Comparison of ENCODE assay signal across 8 mouse cellular contexts in the genomic region with DNA sequence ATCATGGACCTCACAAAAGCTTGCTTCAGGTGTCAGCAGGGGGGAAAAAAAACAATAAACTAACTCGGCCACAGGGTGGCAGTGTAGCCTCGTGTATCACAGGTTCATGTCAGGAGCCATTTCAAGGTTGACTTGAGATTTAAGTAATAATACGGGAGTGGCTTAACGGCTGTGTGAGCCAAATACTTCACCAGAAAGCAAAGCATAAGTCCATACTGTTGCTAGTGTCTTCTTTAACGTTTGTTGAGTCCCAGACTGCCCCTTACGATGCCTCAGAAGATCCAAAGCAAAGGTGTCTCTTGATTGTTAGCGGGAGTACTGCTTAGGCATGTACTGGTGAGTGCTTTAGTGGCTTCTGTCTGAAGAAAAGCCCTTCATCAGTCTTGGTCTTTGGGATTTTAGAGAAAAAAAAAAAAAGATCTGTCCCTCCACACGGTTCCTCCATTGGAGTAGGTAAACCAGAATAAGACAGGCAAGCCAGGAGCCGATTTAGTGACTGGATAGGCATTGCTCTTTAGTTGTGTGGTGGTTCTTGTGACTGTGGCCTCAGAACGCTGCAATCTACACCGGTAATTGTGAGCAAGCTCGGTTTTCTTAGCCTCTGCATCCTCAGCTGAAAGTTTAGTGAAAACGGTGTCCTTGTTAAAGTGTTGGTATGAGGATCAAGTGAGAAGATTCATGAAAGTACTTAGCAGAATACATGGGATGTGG. TPM values are rescaled to one million over a fixed set of nuclear protein-coding genes. Genes with fewer than 3 reads are reported as not detected.
DNase-seq lines count a peak whose midpoint lies in the region; ATAC-seq and TF ChIP-seq lines count a peak whose summit lies in the region.

No protein-coding gene starts in this region.

- WGBS in forebrain, embryonic 16.5 days, result 33% methylated on average over 13 of the region's 13 CpGs
- WGBS in neural tube, embryonic 15.5 days, result 34% methylated on average over 13 of the region's 13 CpGs

- no peaks in the 10 kb centered on the region for H3K36me3 ChIP-seq in ES-E14 (ENCODE audit: control insufficient read depth, insufficient read depth, low read length, poor library complexity, severe bottlenecking)
- no peaks in the 10 kb centered on the region for H3K36me3 ChIP-seq in forebrain, embryonic 16.5 days (ENCODE audit: control insufficient read depth, insufficient read depth)
- no peaks in the 10 kb centered on the region for H3K36me3 ChIP-seq in neural tube, embryonic 15.5 days

- DNase-seq in ES-E14 (ENCODE audit: low read depth, low spot score), result peak; percentile 72
- DNase-seq in cerebellum, adult 11-12 months, result peak; percentile 62
- DNase-seq in heart, postnatal 25 days (ENCODE audit: low spot score), result peak; percentile 49
- peak; percentile 84 for DNase-seq in layer of hippocampus, adult 11-12 months (ENCODE audit: low spot score)
- peak; percentile 79 to 83 for DNase-seq in lung, adult 18-20 months
- DNase-seq in thymus, postnatal 0 days (ENCODE audit: low spot score), result peak; percentile 89

- no peak overlapping the region for H3K27ac ChIP-seq in ES-E14 (ENCODE audit: insufficient read depth, low read depth, low read length, poor library complexity, severe bottlenecking)
- H3K27ac ChIP-seq in forebrain, embryonic 16.5 days (ENCODE audit: low read length), result no peak overlapping the region
- H3K27ac ChIP-seq in neural tube, embryonic 15.5 days (replicated peaks), result no peak overlapping the region

- intact Hi-C loops in heart, postnatal 25 days (cut with DNase I), result no loop called here

- H3K9ac ChIP-seq in ES-E14 (ENCODE audit: insufficient read depth, low read depth, low read length, poor library complexity, severe bottlenecking), result no peak overlapping the region
- H3K9ac ChIP-seq in forebrain, embryonic 16.5 days (replicated peaks; ENCODE audit: low read depth, low read length), result peak overlapping the region; percentile 46; the same call in 1 of the 2 replicates
- H3K9ac ChIP-seq in neural tube, embryonic 15.5 days (replicated peaks), result no peak overlapping the region

- no peaks in the 10 kb centered on the region for H3K4me1 ChIP-seq in ES-E14 (ENCODE audit: control insufficient read depth in 2 of 2, insufficient read depth in 2 of 2, low read length in 2 of 2, poor library complexity in 1 of 2)
- H3K4me1 ChIP-seq in forebrain, embryonic 16.5 days (replicated peaks; ENCODE audit: control insufficient read depth, insufficient read depth, low read length), result peaks cover 5% of the 10 kb centered on the region
- H3K4me1 ChIP-seq in neural tube, embryonic 15.5 days, result peaks cover 4% of the 10 kb centered on the region; the same call in 1 of the 2 replicates

- peak; percentile 59 for ATAC-seq in forebrain, embryonic 16.5 days
- 0 out of 2 replicates have a peak, but pooled peaks have one; percentile 47 for ATAC-seq in neural tube, embryonic 15.5 days (ENCODE audit: low FRiP score)

- in situ Hi-C loops in ES-E14 (cut with MboI; ENCODE audit: low sequenced_read_pairs in 2 of 2, unreplicated experiment in 2 of 2), result loop anchor here (25.0 kb wide), 3 partner anchors 361 to 761 kb away; a partner anchor contains a TSS

- peak overlapping the region; percentile 45 for H3K4me2 ChIP-seq in forebrain, embryonic 16.5 days (ENCODE audit: low read length)
- H3K4me2 ChIP-seq in neural tube, embryonic 15.5 days, result peak overlapping the region; percentile 51

- H3K27me3 ChIP-seq in forebrain, embryonic 16.5 days (replicated peaks; ENCODE audit: control insufficient read depth, insufficient read depth, low read length), result no peaks in the 10 kb centered on the region
- H3K27me3 ChIP-seq in neural tube, embryonic 15.5 days (replicated peaks), result no peaks in the 10 kb centered on the region

- H3K4me3 ChIP-seq in ES-E14 (ENCODE audit: insufficient read depth in 1 of 2, low read depth in 1 of 2, low read length in 2 of 2, poor library complexity in 1 of 2, severe bottlenecking in 1 of 2), result no peak overlapping the region
- H3K4me3 ChIP-seq in forebrain, embryonic 16.5 days (replicated peaks; ENCODE audit: low read length), result peak overlapping the region; percentile 26
- H3K4me3 ChIP-seq in neural tube, embryonic 15.5 days (replicated peaks), result peak overlapping the region; percentile 27

- H3K9me3 ChIP-seq in ES-E14 (ENCODE audit: control insufficient read depth, insufficient read depth, low read depth, low read length), result no peaks in the 10 kb centered on the region
- H3K9me3 ChIP-seq in forebrain, embryonic 16.5 days (ENCODE audit: control insufficient read depth, low read length), result no peaks in the 10 kb centered on the region
- H3K9me3 ChIP-seq in neural tube, embryonic 15.5 days (replicated peaks), result no peaks in the 10 kb centered on the region

TF ChIP-seq in ES-E14, 5 proteins besides CTCF, POLR2A, EP300 and RAD21:
- TF ChIP-seq HCFC1 (IDR thresholded peaks at IDR 0.05; ENCODE audit: borderline replicate concordance, insufficient read depth, low read length), result no peak
- TF ChIP-seq ZNF384 (IDR thresholded peaks at IDR 0.05; ENCODE audit: low read depth, low read length), result peak; percentile 35; the same call in 1 of the 2 replicates
- peak; percentile 84 for TF ChIP-seq ZC3H11A (IDR thresholded peaks at IDR 0.05; ENCODE audit: borderline replicate concordance, low read depth, low read length)

RNA-seq across cellular contexts. Expression of a gene that starts 30.2 kb away (rescaled TPM):
- 0.31 and 0.53 TPM in 2 replicates for total RNA-seq in ES-E14 (2012; rRNA removed)
- polyA plus RNA-seq in forebrain, embryonic 16.5 days (2015; fragmentation: Nextera tagmentation; extraction: Ambion mirVana), result 2.2 and 2.3 TPM in 2 replicates
- total RNA-seq in heart, postnatal 25 days (2021), result under 1 TPM; 0.28 to 0.47 TPM
- 1.3 and 2.2 TPM in 2 replicates for polyA plus RNA-seq in neural tube, embryonic 15.5 days (2015; fragmentation: Nextera tagmentation; extraction: Ambion mirVana)
- polyA plus RNA-seq in thymus, postnatal 0 days (2015; fragmentation: Nextera tagmentation; extraction: Ambion mirVana), result 0.30 and 0.68 TPM in 2 replicates

Comparison
In these comparisons a context has a peak if more than half of its experiments do, and no peak if none do; other contexts are left out.
1. H3K4me3 ChIP-seq: peak in forebrain, embryonic 16.5 days (single experiment) and neural tube, embryonic 15.5 days (single experiment); none in ES-E14 (0 of 2).
2. Peak in every context shown above with its lines, with median percentiles within 50 percentile points of each other: DNase-seq.